Mouse (Mus musculus): Measurements from ENCODE around the gene Gpr183. TPM values are rescaled to one million over a fixed set of nuclear protein-coding genes. Genes with fewer than 3 reads are reported as not detected.

The Gpr183 gene
- polyA plus RNA-seq (2016; fragmentation: Nextera tagmentation; extraction: Ambion mirVana) = 1.8 and 2.1 TPM in 2 replicates

DNA sequence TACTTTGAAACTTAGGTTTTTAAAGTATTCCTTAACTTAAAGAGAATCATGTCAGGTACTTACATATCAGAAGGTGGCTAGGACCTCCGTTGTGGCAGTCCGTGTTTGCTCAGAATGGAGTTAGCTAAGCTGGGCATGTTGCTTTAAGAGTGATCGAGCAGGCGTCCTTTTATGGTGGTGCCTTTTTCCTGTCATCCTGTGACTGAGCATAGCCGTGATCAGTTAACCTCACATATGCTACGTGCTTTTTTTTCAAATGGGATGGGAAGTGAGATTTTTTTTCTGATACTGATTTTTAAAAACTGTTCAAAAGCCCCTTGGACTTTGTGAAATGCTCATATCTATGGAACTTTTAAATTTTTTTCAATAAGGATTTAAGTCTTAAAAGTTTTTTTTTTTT, at the start of gene Gpr183:
Gene Gpr183, minus strand, starts transcription at position 206 of the 400 bp plus-strand sequence.
- no peak within 1 kb of the TSS for H3K27ac ChIP-seq

DNA sequence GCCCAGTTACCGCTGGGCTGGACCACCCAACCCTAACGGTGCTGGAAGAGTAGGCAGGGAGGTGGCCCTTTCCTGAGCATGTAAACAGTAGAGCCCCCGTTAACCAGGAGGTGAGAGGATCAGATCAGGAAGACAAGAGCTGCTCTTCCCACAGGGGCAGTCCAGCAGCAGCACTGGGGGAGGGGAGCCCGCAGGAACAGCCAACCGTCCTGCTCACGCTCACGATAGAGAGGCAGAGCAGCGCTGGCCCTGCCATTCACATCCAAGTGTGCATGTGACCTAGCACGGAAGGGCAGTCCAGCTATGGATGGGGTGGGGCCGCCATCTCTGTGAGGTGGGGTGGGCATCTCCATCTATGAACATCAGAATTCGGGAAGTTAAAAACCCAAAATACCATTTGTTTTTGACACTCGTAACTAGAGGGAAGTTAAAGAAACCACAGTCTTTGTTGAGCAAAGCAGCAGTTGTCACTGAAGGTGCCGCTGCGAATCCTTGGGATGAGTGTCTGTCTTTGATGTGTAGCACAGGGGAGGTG, 48.5 kb upstream of the Gpr183 start:
- H3K27ac ChIP-seq = peak overlapping the region; percentile 11
- no peak overlapping the region for H3K4me3 ChIP-seq
- H3K9ac ChIP-seq = no peak overlapping the region
- peak overlapping the region; percentile 41 for H3K4me2 ChIP-seq
- no peaks in the 10 kb centered on the region for H3K27me3 ChIP-seq (replicated peaks)
- H3K9me3 ChIP-seq (replicated peaks) = no peaks in the 10 kb centered on the region
- WGBS (ENCODE audit: insufficient replicate concordance) = 24% methylated on average over 14 of the region's 14 CpGs
- H3K4me1 ChIP-seq = peaks cover 32% of the 10 kb centered on the region
- peaks cover 7% of the 10 kb centered on the region; the same call in 1 of the 2 replicates for H3K36me3 ChIP-seq
- peak; percentile 59 for ATAC-seq

More for the DNA sequence above, at the start of gene Gpr183:
- no peak within 1 kb of the TSS; the same call in 1 of the 2 replicates for H3K4me3 ChIP-seq
- peaks cover 44% of the 10 kb centered on the region for H3K4me1 ChIP-seq
- 0 out of 2 replicates have a peak, but pooled peaks cover 3% of the 10 kb centered on the region for H3K36me3 ChIP-seq
- no peaks in the 10 kb centered on the region for H3K9me3 ChIP-seq (replicated peaks)
- ATAC-seq = no peak
- no peaks in the 10 kb centered on the region for H3K27me3 ChIP-seq (replicated peaks)
- H3K9ac ChIP-seq = no peak within 1 kb of the TSS
- 19% methylated on average over 6 of the region's 6 CpGs for WGBS (ENCODE audit: insufficient replicate concordance)
- 0 out of 2 replicates have a peak within 1 kb of the TSS, but pooled peaks have one; percentile 14 for H3K4me2 ChIP-seq

DNA sequence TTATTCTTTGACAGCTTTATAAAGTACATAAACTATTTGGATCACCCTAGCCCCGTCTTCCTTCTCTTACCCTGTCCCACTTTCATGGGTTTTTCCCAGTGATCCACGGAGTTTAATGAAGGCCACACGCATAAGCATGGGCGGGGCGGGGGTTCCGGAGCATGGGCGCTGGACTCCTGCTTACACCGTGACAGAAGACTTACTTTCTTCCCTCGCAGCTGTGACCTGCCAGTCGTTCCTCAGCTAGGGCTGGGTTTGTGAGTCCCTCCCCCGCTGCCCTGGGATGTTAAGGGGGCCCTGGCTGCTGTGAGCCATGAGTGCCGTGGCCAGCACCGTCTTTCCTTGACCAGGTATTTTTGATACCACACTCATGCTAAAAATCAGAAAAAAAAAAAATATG, 47.8 kb upstream of the Gpr183 start:
- no peak for ATAC-seq
- H3K9me3 ChIP-seq (replicated peaks) = no peaks in the 10 kb centered on the region
- peaks cover 35% of the 10 kb centered on the region for H3K4me1 ChIP-seq
- H3K9ac ChIP-seq = no peak overlapping the region
- peak overlapping the region; percentile 41; the same call in 1 of the 2 replicates for H3K4me2 ChIP-seq
- WGBS (ENCODE audit: insufficient replicate concordance) = 49% methylated on average over 13 of the region's 13 CpGs
- H3K4me3 ChIP-seq = no peak overlapping the region
- H3K36me3 ChIP-seq = peaks cover 8% of the 10 kb centered on the region; the same call in 1 of the 2 replicates
- H3K27me3 ChIP-seq (replicated peaks) = no peaks in the 10 kb centered on the region
- 0 out of 2 replicates have a peak overlapping the region, but pooled peaks have one; percentile 11 for H3K27ac ChIP-seq

DNA sequence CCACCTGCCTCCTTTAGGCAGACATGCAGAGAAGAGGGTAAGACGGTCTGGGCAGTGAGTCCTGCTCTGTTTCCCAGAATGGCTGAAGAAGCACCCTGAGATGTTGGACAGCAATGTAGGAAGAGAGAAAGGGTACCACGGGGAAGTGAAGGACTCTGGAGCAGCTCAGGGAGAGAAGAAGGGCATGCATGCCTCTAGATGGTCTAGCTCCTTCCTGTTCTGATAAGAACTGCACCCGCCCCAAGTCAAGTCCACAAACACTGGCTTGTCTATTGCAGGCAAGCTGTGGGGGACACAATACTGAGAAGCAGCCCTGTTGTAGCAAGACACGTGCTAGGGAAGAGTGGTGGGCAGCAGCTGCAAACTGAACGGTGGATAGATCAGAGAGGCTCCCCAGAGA, 47.2 kb upstream of the Gpr183 start:
- Histone ChIP-seq H3K27ac (0 out of 2 replicates have a peak overlapping the region, but pooled peaks have one; percentile 11), H3K36me3 (peaks cover 8% of the 10 kb centered on the region; the same call in 1 of the 2 replicates), H3K4me2 (no peak overlapping the region), H3K27me3 (replicated peaks) (no peaks in the 10 kb centered on the region), H3K4me3 (no peak overlapping the region), H3K9me3 (replicated peaks) (no peaks in the 10 kb centered on the region), H3K4me1 (peaks cover 35% of the 10 kb centered on the region), H3K9ac (no peak overlapping the region)
- WGBS (ENCODE audit: insufficient replicate concordance) = 22% methylated on average over 5 of the region's 5 CpGs
- peak; percentile 36; the same call in 1 of the 2 replicates for ATAC-seq

DNA sequence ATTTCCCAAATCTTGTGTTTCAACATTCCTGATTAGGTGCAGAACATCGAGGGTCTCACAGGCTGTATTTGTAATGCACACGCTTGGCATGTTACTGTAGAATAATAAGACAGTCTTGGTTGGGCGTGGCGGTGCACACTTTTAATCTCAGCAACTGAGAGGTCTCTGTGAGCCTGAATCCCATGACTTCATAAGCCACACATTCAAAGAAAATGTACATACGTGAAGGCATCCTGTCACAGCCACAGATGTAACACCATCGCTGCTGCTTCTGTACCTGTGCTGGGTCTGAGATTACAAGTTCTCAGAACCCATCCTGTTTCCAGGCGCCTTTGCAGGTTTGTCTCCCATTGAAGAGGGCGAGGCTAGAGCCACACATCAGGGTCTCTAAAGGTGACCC, 46.8 kb upstream of the Gpr183 start:
- Histone ChIP-seq H3K36me3 (peaks cover 8% of the 10 kb centered on the region; the same call in 1 of the 2 replicates), H3K27ac (0 out of 2 replicates have a peak overlapping the region, but pooled peaks have one; percentile 11), H3K4me3 (no peak overlapping the region), H3K9me3 (replicated peaks) (no peaks in the 10 kb centered on the region), H3K27me3 (replicated peaks) (no peaks in the 10 kb centered on the region), H3K4me2 (no peak overlapping the region), H3K9ac (no peak overlapping the region), H3K4me1 (peaks cover 35% of the 10 kb centered on the region)
- no peak for ATAC-seq
- 74% methylated on average over 8 of the region's 8 CpGs for WGBS (ENCODE audit: insufficient replicate concordance)

DNA sequence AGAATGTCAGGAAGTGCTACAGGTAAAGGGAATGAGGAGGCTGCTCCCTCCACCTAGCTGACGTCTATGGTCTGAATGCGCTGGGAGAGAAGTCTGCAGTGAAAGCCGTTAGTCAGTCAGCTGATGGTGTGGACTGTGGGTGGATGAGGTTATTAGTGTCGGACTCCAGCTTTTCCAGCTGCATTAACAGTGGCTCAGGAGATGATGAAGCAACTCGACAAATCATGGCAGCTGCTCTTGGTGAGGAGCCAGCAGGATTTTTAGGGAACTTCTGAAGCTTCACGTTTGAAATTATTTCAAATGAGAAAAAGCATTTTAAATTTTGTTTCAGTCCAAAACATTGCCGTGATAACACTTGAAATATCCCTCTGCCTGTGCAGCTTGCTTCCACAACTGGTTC, 45.3 kb upstream of the Gpr183 start:
- Histone ChIP-seq H3K4me2 (no peak overlapping the region), H3K4me1 (peaks cover 35% of the 10 kb centered on the region), H3K4me3 (no peak overlapping the region), H3K27ac (no peak overlapping the region), H3K9ac (no peak overlapping the region), H3K27me3 (replicated peaks) (no peaks in the 10 kb centered on the region), H3K36me3 (peaks cover 8% of the 10 kb centered on the region; the same call in 1 of the 2 replicates), H3K9me3 (replicated peaks) (no peaks in the 10 kb centered on the region)
- ATAC-seq = no peak
- 79% methylated on average over 7 of the region's 7 CpGs for WGBS (ENCODE audit: insufficient replicate concordance)

DNA sequence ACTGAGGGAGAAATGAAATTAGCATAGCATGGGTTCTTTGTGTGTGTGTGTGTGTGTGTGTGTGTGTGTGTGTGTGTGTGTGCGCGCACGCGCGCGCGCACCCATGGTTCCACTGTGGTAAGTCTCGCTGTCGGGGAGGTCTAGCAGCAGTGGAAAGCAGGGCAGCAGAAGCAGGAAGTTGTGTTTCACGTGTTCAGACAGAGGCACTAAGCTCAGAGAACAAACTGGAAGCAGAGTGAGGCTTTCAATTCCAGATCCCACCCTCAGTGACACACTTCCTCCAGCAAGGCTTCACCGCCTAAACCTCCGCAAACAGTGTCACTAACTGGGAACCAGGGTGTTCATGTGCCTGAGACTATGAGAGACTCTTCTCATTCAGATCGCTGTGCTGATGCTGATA, 44.5 kb upstream of the Gpr183 start:
- H3K27ac ChIP-seq = no peak overlapping the region
- H3K4me2 ChIP-seq = no peak overlapping the region
- H3K9ac ChIP-seq = no peak overlapping the region
- H3K4me3 ChIP-seq = no peak overlapping the region
- peaks cover 35% of the 10 kb centered on the region for H3K4me1 ChIP-seq
- peaks cover 8% of the 10 kb centered on the region; the same call in 1 of the 2 replicates for H3K36me3 ChIP-seq
- WGBS (ENCODE audit: insufficient replicate concordance) = 70% methylated on average over 13 of the region's 13 CpGs
- ATAC-seq = no peak
- H3K27me3 ChIP-seq (replicated peaks) = no peaks in the 10 kb centered on the region
- no peaks in the 10 kb centered on the region for H3K9me3 ChIP-seq (replicated peaks)

DNA sequence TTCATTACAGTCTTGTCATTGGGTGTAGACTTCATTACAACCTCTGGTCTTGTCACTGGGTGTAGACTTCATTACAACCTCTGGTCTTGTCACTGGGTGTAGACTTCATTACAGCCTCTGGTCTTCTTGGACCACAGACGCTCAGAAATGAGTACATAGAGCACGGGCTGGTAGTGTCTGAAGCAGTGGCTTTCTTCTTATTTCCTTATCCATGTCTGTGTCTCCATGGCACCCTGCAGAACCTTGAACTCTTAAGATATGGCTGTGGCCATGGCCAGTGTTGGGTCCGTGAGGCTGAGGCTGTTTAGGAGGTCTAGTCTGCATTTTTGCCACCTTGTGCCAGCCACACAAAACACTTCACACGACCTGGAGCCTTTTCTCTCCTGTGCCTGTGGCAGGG, 43.3 kb upstream of the Gpr183 start:
- Histone ChIP-seq H3K27me3 (replicated peaks) (no peaks in the 10 kb centered on the region), H3K4me3 (no peak overlapping the region), H3K9me3 (replicated peaks) (no peaks in the 10 kb centered on the region), H3K9ac (no peak overlapping the region), H3K27ac (no peak overlapping the region), H3K36me3 (peaks cover 8% of the 10 kb centered on the region; the same call in 1 of the 2 replicates), H3K4me1 (peaks cover 38% of the 10 kb centered on the region), H3K4me2 (no peak overlapping the region)
- no peak for ATAC-seq
- 68% methylated on average over 4 of the region's 4 CpGs for WGBS (ENCODE audit: insufficient replicate concordance)

DNA sequence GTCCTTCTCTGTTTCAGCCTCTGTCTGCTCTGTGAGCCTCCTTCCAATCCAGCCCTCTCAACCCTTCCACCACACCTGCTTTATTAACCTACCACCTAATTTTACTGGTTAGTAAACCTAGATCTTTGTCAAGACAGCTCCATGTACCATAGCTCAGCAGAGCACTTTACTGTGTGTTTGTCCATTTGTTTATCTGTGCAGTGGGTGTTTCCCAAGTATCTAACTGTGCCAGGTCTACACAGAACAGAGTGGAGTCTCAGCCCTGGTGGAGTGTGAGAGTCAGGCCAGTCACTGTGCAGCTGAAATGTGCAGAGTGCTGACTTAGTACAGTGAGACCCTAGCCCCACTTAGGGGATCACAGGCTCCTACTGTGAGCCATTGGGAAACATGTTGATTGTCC, 38.8 kb upstream of the Gpr183 start:
- peaks cover 22% of the 10 kb centered on the region for H3K4me1 ChIP-seq
- peak; percentile 82 for ATAC-seq

DNA sequence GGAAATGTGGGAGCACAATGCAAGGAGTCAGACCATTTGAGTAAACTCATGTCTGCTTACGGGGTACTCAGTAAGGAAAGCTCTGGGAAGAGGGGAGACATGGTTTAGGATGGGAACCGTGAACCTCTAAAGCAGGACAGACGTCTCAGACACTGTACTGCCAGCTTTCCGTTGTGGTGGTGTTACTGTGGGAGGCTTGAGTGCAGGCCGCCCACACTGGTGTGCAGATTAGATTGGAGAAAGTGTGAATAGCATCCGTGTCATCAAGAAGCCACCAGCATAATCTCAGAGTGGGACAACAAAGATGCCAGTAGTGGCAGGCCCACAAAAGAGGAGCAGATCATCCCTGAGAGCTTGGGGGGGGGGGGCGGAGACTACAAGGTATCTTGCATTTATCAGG, 37.2 kb upstream of the Gpr183 start:
- Histone ChIP-seq H3K4me2 (no peak overlapping the region), H3K4me3 (no peak overlapping the region), H3K9me3 (replicated peaks) (no peaks in the 10 kb centered on the region), H3K9ac (no peak overlapping the region), H3K27me3 (replicated peaks) (no peaks in the 10 kb centered on the region), H3K4me1 (peaks cover 16% of the 10 kb centered on the region), H3K27ac (no peak overlapping the region), H3K36me3 (peaks cover 8% of the 10 kb centered on the region; the same call in 1 of the 2 replicates)
- ATAC-seq = no peak
- WGBS (ENCODE audit: insufficient replicate concordance) = 73% methylated on average over 7 of the region's 7 CpGs

More for the DNA sequence above, 38.8 kb upstream of the Gpr183 start:
- no peaks in the 10 kb centered on the region for H3K9me3 ChIP-seq (replicated peaks)
- H3K4me3 ChIP-seq = no peak overlapping the region
- H3K27ac ChIP-seq = no peak overlapping the region
- no peaks in the 10 kb centered on the region for H3K27me3 ChIP-seq (replicated peaks)
- no peak overlapping the region for H3K4me2 ChIP-seq
- H3K36me3 ChIP-seq = peaks cover 4% of the 10 kb centered on the region; the same call in 1 of the 2 replicates
- no peak overlapping the region for H3K9ac ChIP-seq

DNA sequence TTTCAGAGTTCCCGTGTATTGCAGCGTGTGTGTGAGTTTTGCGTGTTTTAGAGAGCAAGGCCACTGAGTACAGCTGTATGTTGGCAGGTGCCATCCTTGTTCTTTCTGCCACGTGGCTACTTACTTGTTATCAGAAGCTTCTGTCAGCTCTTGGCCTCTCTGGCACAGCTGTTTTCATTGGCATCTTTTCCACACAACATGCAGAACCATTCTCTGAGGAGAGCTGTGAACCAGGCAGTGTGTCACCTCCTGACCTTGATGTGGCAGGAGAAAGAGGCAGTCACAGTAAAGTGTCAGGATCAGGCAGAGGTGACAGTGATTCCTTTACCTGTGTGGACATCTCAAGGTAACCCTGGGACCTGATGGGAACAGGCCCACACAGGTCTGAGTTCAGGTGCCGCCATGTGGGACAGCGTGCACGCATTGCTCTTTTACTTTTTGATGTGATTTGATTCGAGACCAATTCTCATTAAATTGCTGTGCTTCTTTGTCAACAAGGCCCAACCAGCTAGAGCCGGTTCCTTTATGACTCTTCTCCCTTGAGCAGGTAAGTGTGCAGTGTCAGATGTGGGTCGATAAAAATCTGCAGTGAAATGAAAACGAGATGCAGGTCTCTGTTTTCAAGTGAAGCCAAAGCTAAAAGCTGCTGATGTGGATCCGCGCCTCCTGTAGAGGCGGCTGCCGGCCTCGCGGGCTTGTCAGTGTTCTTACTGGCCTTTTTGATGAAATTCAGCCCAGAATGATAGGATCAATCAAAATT, 35.5 kb upstream of the Gpr183 start:
- 87% methylated on average over 17 of the region's 17 CpGs for WGBS (ENCODE audit: insufficient replicate concordance)
- no peak overlapping the region for H3K4me3 ChIP-seq
- H3K9ac ChIP-seq = no peak overlapping the region
- H3K36me3 ChIP-seq = peaks cover 19% of the 10 kb centered on the region
- no peak overlapping the region for H3K4me2 ChIP-seq
- H3K27ac ChIP-seq = no peak overlapping the region
- no peaks in the 10 kb centered on the region for H3K27me3 ChIP-seq (replicated peaks)
- no peaks in the 10 kb centered on the region for H3K9me3 ChIP-seq (replicated peaks)
- peaks cover 19% of the 10 kb centered on the region for H3K4me1 ChIP-seq
- no peak for ATAC-seq

DNA sequence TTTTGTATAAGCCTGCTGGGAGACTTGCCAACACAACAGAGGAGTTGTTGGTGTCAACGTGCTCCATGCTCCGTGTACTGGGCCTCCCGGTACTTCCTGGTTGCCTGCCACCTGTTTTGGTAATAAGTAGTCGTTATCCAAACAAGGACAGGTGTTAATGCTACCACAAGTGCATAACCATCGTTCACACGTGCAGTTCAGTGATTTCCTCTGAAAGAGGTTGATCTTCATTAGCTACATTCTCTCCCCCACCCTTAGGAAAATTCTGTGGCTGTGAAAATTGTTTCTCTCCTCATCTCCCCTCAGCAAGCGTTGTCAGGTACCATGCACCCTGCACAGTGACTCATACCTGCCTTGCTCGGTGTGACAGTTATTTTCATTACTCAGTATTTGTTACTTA, 34.5 kb upstream of the Gpr183 start:
- Histone ChIP-seq H3K27me3 (replicated peaks) (no peaks in the 10 kb centered on the region), H3K4me1 (peaks cover 30% of the 10 kb centered on the region), H3K9me3 (replicated peaks) (no peaks in the 10 kb centered on the region), H3K4me2 (no peak overlapping the region), H3K27ac (no peak overlapping the region), H3K36me3 (peaks cover 28% of the 10 kb centered on the region), H3K4me3 (no peak overlapping the region), H3K9ac (no peak overlapping the region)
- 69% methylated on average over 8 of the region's 8 CpGs for WGBS (ENCODE audit: insufficient replicate concordance)
- no peak for ATAC-seq
